Mouse (Mus musculus) MEL-GATA-1-ER (cell line): ENCODE results near the gene Lta.

Experiments used
- DNase-seq: peaks from one replicate; pipeline ENCODE4 v3.0.0-alpha.2; 2012; ENCODE audit warnings: low read depth; ENCODE audit errors: extremely low read depth

Gene Lta

DNA sequence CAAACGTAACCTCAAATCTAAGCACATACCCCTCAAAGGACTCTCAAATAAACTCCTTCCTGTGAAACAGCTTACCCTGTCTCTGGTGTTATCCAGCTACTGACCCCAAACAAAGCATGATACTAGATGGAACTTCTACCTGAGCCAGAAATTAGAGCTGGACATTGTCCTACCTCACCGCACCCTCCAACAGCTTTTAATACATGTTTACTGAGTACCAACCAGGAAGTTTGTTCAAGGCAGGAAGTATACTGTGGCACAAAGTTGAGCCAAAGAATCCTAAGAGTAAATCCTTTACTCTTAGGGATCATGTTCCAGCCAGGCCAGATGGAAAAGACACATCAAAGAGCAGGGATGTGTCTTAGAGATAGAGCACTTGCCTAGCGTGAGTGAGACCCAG lies 5.4 kb upstream of the Lta start:
- DNase-seq, result no peak

DNA sequence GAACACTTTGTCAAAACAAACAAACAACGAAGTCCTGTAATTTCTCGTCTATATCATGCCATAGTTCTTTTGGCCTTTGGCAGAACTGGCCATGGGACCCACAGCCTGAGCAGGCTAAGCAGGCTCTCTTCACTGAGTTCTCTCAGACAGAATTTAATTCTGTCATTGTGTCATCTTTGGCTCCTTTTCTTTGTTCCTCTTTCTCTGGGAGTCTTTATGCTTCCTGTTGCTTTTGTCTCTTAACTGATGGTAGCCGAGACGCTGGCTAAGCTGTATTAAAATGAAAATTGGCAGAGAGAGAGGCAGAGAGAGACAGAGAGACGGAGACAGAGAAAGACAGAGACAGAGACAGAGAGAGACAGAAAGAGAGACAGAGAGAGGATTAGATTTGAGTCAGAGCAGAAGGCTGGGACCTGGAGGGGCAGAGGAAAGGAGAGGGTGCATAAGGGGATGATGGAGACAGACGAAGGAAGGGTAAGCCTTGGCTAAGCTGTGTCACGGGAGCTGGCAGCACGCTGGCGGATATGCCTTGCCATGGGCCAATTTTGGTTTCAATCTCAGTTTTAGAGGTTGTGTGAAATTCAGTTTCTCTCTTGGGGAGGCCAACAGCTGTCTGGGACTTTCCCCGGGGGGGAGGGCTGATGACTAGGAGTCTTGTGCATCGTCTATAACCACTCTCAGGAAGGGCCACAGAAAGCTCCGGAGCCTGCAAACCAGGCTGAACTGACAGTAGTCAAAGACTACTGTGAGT lies 4.8 kb upstream of the Lta start:
- peak; percentile 60 for DNase-seq

DNA sequence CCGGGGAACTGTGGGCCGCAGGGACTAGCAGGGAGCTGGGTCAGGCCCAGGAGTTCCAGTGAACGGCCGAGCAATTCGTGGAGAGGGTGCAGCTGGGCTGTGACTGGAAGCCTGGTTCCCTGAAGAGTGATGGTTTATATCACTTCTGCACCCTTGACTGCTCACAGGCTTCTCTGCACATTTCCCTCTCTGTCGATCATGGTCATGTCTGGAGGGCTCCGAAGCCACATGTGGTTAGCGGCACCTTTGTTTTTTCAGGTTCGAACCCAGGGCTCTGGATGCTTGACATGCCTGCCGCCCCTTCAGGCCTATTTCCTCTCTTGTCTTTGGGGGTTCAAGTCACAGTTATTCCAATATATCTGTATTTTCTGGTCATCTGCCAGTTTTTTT lies 224 bp upstream of the Lta start:
- no peak for DNase-seq

DNA sequence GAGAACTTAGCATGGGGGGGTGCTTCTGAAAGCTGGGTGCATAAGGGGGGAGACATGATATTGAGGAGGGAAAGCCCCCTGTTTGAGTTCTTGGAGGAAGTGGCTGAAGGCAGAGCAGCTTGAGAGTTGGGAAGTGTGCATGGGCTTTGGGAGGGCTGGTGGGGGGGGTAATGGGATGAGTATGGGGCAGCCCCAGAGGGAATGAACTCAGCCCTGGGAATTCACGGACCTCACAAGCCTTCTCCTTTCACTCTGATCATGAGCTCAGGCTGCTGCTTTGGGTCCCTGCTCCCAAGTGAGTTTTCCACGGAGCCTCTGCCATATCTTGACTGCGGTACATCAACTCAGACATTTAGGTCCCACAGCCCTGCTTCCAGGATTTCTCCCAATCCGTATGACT lies 2.7 kb downstream of the Lta start:
- no peak for DNase-seq

DNA sequence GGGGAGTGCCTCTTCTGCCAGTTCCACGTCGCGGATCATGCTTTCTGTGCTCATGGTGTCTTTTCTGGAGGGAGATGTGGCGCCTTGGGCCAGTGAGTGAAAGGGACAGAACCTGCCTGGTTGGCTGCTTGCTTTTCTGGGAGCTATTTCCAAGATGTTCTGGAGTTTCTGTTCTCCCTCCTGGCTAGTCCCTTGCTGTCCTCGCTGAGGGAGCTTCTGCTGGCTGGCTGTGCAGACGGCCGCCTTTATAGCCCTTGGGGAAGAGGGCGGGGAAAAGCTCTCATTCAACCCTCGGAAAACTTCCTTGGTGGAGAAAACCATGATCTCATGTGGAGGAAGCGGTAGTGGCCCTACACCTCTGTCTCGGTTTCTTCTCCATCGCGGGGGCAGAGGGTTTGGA lies 3.4 kb downstream of the Lta start, which contains the start of gene Tnf:
TSS of gene Tnf (minus strand) at position 221 of the 400 bp plus-strand sequence.
- DNase-seq, result no peak

DNA sequence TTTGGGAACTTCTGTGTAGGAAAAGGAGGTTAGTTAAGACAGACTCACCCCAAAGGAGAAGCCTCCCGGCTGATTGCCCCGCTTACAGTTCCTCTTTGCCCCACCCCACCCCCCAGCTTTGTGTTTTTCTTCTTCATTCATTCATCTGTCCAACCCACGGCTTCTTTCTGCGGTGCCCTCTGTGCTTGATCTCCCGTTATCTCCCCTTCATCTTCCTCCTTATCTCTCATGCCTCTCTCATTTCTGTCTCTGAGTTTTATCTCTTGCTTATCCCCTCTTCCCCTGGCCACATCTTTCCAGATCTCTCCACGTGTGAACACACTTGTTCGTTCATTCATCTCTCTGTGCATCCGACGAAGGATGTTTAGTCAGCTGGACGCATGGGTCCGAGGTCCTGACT lies 4.0 kb downstream of the Lta start:
- no peak for DNase-seq

GRCm38 (mm10) chr17:35200398-35200797 lies 4.8 kb downstream of the Lta start:
- no peak for DNase-seq

DNA sequence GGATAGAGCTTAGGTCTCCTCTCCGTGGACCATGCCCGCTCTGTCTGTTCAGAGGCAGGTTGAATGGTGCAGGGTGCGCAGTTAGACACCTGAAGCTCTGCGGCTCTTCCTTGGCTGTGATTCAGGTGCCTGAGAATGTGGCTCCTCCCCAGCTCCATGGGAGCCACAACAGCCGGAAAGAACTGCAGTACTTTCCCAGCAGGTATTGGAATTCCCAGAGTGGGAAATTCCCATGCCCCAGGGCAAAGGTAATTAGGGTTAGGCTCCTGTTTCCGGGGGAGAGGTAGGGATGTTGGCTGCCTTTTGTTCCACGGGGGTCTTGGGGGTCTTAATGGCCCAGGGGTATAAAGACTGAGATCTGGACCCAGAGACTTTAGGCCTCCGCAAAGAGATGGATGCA lies 6.2 kb downstream of the Lta start:
- DNase-seq, result no peak

DNA sequence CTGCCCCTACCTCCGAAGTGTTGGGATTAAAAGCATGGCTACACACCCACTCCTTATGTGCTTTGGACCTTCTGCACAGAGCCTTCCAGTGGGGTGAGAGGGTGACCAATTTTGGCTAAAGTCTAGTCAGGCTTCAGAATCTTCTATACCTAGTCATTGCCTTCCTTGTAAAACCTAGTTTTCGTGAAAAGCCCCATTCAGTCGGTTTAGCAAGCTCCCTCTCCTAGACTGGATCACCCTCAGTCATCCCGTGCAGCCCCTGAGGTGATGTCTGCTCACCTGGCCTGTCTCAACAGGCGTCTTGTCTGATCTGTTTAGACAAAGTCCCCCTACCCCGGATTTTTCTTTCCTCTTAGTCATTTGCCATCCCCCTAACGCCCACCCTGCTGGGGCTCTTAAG lies 7.1 kb downstream of the Lta start:
- no peak for DNase-seq

DNA sequence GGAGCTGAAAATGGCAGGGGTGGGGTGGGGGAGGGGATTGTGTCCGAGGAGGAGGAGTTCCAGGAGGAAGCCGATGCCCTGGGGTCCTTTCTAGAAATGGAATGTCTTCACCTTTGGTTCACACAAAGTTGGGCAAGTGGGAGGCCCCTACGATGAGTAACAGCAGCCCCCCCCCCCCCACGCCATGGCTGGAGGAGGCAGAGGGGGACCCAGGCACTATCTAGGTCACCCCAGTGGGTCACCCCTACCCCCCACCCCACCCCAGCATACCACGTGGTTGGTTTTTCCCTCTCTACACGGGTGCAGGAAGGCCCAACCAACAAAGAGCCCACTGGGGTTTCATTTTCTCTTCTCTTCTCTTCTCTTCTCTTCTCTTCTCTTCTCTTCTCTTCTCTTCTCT lies 8.0 kb downstream of the Lta start:
- no peak for DNase-seq

GRCm38 (mm10) chr17:35196321-35196641 lies 8.9 kb downstream of the Lta start:
- no peak for DNase-seq

GRCm38 (mm10) chr17:35195631-35196320 lies 9.4 kb downstream of the Lta start:
- DNase-seq, result no peak

- DNase-seq, result no peak
Observed at GRCm38 (mm10) chr17:35194844-35195630, 10.1 kb downstream of the Lta start.

- no peak for DNase-seq
Observed at GRCm38 (mm10) chr17:35193881-35194843, 11.0 kb downstream of the Lta start, which contains the start of gene Ltb. Gene Ltb (plus strand): TSS chr17:35194439.

DNA sequence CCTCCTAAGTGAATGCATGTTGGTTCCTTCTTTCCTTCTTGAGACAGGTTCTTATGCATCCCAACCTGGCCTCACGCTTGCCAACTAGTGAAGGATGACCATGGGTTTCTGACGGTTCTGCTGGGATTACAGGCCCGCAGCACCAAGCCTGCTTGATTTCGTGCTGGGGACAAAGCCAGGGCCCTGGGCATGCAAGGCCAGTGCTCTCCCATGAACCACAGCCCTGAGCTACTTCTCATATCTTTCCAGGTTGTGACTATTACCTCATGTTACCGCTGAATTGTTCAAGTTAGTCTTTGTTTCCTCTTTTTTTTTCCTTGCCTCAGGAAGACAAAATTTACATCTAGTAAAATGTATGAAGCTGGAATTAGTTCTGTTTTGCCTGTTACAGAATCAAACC lies 12.2 kb downstream of the Lta start:
- DNase-seq, result no peak

GRCm38 (mm10) chr17:35191723-35192122 lies 13.4 kb downstream of the Lta start:
- no peak for DNase-seq

DNA sequence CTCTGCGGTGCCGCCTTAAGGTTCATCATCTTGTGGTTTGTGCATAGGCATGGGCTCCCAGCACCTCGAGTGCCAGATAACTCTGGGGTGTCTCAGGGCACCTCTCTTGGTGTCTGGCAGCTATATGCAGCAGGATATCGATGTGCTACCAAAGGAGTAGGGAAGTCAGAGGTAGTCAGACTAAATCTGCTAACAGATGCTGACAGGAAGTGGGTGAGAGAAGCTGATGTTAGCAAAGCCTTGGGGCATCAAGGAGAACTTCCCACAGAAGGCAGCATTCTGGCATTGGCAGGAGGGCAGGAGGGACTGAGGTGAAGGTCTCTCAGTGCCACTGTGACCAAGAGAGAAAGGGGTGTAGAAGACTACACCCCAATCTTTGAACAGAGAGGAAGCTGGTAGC lies 15.1 kb downstream of the Lta start:
- DNase-seq, result no peak

DNA sequence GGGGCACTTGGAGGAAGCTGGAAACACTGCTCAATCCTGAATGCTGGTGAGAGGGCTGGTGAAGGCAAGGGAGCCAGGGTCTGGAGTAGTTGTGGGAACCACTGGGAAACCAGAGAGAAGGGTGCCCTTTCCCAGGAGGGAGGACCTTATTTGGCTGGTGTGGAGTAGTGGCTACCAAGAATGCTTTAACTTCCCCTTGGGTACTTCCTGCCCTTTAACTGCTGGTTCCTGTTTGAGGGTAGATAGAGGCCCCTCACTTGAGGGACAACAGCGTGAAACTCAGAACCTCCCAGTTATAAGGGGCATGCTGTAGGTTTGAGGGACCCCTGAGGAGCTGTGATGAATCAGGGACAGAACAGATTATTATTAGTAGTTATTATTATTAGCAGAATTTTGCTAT lies 16.0 kb downstream of the Lta start:
- peak; percentile 61 for DNase-seq

- no peak for DNase-seq
Observed at GRCm38 (mm10) chr17:35187959-35188610, 17.1 kb downstream of the Lta start, which contains the start of gene Lst1. Gene Lst1 (minus strand): TSS chr17:35188439.

DNA sequence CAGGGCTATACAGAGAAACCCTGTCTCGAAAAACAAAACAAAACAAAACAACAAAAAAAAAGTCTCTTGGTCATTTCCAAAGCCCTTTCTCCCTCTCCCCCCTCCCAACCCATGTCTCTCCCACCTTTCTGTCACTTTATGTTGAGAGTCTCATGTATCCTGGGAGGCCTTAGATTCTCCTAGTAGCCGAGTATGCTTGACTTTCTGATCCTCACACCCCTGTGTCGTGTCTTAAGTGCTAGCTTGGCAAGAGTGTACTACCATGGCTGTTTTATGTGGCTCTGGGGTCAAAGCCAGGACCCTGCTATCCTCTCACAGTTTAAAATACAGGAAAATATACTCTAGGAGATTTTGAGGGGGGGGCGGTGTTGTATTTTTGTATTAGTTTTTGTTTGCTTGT lies 17.8 kb downstream of the Lta start:
- no peak for DNase-seq

DNA sequence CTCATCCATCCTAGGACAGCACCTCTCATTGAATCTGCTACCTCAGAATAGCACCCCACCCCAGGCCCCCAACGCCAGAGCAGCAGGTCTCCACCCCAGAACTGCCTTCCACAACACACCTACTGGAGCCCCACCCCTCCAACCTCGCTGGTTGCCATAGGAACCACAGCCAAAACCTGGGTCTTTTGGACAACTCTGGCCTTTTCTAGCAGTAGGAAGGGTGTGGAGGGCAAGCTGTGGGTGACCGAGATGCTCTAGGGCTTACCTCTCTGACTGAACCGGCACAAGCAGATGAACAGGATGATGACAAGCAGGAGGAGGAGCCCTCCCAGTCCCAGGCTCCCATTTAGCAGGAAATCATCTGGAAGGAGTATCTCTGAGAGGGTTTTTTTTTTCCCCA lies 18.5 kb downstream of the Lta start:
- no peak for DNase-seq
